Mouse (Mus musculus) intestine, embryonic 15.5 days (tissue): Measurements from ENCODE around the gene Traf3. TPM values are rescaled to one million over a fixed set of nuclear protein-coding genes. Genes with fewer than 3 reads are reported as not detected.

ENCODE experiments used
- ATAC-seq: fragments of 200-750 bp; cut with Nextera tagmentation; 2 replicates; pipeline ENCODE4 v1.8.0; 2017; ENCODE audit warnings: moderate TSS enrichment, moderate library complexity
- H3K27ac ChIP-seq: fragments of 300-500 bp; sonication (generic); 2 replicates; pipeline ENCODE4 v1.5.1; 2015; ENCODE audit warnings: mild to moderate bottlenecking, inconsistent platforms
- H3K27me3 ChIP-seq: fragments of 300-500 bp; sonication (generic); replicated peaks from 2 replicates; pipeline ENCODE4 v1.6.1; 2015; ENCODE audit warnings: inconsistent platforms
- H3K36me3 ChIP-seq: fragments of 300-500 bp; sonication (generic); 2 replicates; pipeline ENCODE4 v1.6.1; 2015; ENCODE audit warnings: inconsistent platforms
- H3K4me1 ChIP-seq: fragments of 300-500 bp; sonication (generic); replicated peaks from 2 replicates; pipeline ENCODE4 v1.6.1; 2015; ENCODE audit warnings: inconsistent platforms
- H3K4me2 ChIP-seq: fragments of 300-500 bp; sonication (generic); replicated peaks from 2 replicates; pipeline ENCODE4 v1.6.1; 2015; ENCODE audit warnings: mild to moderate bottlenecking, inconsistent platforms
- H3K4me3 ChIP-seq: fragments of 300-500 bp; sonication (generic); replicated peaks from 2 replicates; pipeline ENCODE4 v1.5.1; 2015; ENCODE audit warnings: inconsistent platforms
- H3K9ac ChIP-seq: fragments of 300-500 bp; sonication (generic); 2 replicates; pipeline ENCODE4 v1.6.1; 2015; ENCODE audit warnings: inconsistent platforms
- H3K9me3 ChIP-seq: fragments of 300-500 bp; sonication (generic); 2 replicates; pipeline ENCODE4 v1.6.1; 2016; ENCODE audit warnings: inconsistent platforms
- whole genome bisulfite sequencing: fragments of 180-500 bp; shearing (Covaris S2); methylation state at CpG from one replicate; pipeline ENCODE4 v1.1.7; 2015; 5-methylcytosine and 5-hydroxymethylcytosine counted together
- polyA plus RNA-seq: library from polyadenylated mRNA; unstranded; fragments of >200 nt; fragmentation: Nextera tagmentation; extraction: Ambion mirVana; gene quantifications from 2 replicates; pipeline ENCODE4 v1.2.1, GENCODE M21; 2015

Gene Traf3
- polyA plus RNA-seq, 1 experiment from 2014 or later = 7.8 TPM

DNA sequence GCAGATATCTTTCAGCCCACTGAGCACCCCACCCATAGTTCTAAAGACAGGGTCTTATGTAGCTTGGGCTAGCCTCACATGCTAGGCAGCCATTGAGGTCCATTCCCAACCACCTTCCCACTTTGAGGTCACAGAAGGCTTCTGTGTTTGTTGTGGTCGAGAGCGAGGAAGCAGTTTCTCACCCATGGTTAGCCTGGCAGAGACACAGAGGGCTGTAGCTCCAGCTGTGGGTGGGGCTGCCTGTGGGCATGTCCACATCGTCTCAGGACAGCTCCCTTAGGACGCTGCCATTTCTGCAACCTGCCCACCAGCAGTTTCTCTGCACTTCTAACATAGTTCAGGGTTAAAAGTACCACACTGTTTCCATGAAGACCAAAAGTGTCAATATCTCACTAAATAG, 61.2 kb downstream of the Traf3 start:
- ATAC-seq = no peak
- Histone ChIP-seq H3K36me3 (peaks cover 1% of the 10 kb centered on the region; the same call in 1 of the 2 replicates), H3K4me3 (no peak overlapping the region), H3K27ac (no peak overlapping the region), H3K4me2 (no peak overlapping the region), H3K27me3 (no peaks in the 10 kb centered on the region), H3K4me1 (no peaks in the 10 kb centered on the region), H3K9me3 (no peaks in the 10 kb centered on the region), H3K9ac (no peak overlapping the region)
- 81% methylated on average over 4 of the region's 4 CpGs for WGBS

DNA sequence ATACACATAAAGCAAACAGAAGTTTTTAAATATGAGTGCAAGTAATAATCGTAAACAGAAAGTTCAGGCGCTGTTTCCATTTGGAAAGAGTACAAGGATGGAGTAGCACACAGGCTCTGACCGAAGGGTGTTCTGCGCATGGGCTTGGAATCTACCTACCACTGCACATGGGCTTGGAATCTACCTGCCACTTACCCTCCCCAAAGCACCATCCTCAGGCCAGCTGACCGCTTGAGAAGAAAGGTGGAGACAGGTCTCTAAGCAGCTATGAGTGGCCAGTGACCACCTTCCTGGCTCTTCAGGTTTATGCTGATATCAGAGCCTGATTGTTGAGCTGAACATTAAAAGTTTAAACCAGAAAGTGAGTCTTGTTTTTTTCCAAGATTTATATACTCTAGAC, 62.3 kb downstream of the Traf3 start:
- ATAC-seq = no peak

DNA sequence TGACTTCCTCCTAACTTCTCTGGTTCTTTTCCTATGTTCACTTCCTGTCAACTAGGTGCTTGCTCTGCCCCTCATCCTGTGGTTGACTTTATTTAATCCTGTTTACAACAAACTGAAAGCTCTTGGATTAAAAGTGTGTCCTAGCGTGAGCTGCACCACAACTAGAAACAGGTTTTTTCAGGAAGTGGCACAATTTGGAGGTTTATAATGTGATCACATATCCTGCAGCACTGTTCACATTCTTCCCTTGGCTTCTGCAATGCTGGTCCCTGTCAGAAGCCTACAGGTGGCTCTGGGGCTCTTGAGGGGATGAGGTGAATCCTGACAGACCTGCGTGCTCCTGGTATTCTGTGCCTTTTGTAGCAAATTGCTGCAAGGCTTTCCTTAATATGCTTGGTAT, 64.6 kb downstream of the Traf3 start:
- Histone ChIP-seq H3K9me3 (no peaks in the 10 kb centered on the region), H3K4me2 (no peak overlapping the region), H3K27me3 (no peaks in the 10 kb centered on the region), H3K4me3 (no peak overlapping the region), H3K36me3 (no peaks in the 10 kb centered on the region), H3K27ac (no peak overlapping the region), H3K9ac (no peak overlapping the region), H3K4me1 (no peaks in the 10 kb centered on the region)
- ATAC-seq = no peak
- WGBS = 85% methylated on average over 2 of the region's 2 CpGs

More for the DNA sequence above, 62.3 kb downstream of the Traf3 start:
- WGBS = 92% methylated on average over 5 of the region's 5 CpGs
- no peaks in the 10 kb centered on the region for H3K4me1 ChIP-seq
- no peaks in the 10 kb centered on the region for H3K36me3 ChIP-seq
- no peak overlapping the region for H3K4me2 ChIP-seq
- no peak overlapping the region for H3K27ac ChIP-seq
- H3K4me3 ChIP-seq = no peak overlapping the region
- no peaks in the 10 kb centered on the region for H3K27me3 ChIP-seq
- no peak overlapping the region for H3K9ac ChIP-seq
- H3K9me3 ChIP-seq = no peaks in the 10 kb centered on the region

DNA sequence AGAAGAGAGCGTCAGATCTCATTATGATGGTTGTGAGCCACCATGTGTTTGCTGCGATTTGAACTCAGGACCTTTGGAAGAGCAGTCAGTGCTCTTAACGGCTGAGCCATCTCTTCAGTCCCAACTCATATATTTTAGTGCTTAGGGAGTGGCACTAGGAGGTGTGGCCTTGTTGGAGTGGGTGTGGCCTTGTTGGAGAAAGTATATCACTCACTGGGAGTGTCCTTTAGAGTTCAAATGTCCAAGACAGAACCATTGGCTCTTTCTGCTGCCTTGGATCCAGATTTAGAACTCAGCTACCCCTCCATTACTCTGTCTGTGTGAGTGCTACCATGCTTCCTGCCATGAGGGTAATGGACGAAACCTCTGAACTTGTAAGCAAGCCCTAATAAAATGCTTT, 67.6 kb downstream of the Traf3 start:
- Histone ChIP-seq H3K4me2 (no peak overlapping the region), H3K9me3 (no peaks in the 10 kb centered on the region), H3K9ac (no peak overlapping the region), H3K36me3 (no peaks in the 10 kb centered on the region), H3K4me3 (no peak overlapping the region), H3K27me3 (no peaks in the 10 kb centered on the region), H3K27ac (no peak overlapping the region), H3K4me1 (no peaks in the 10 kb centered on the region)
- WGBS = 80% methylated on average over 4 of the region's 4 CpGs
- ATAC-seq = peak; percentile 81

DNA sequence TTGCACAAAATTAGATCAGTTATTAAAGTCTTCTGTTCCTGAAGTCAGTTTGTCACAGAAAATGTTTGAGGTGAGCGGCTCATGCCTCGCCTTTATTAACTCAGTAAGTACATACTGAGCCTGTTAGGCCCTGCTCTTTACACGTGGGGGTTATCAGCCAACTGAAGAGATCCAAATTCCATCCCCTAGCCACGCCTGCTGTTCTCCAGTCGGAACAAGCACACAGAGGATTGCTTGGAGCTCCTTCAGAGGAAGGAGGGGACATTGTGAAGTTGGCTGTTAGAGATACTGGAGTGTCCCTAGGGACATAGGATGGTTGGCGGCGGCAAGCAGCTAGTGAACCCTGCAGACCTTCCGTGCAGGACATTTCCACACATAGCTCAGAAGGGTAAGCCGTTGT, 68.2 kb downstream of the Traf3 start:
- Histone ChIP-seq H3K4me1 (no peaks in the 10 kb centered on the region), H3K27me3 (no peaks in the 10 kb centered on the region), H3K4me2 (no peak overlapping the region), H3K4me3 (no peak overlapping the region), H3K27ac (no peak overlapping the region), H3K36me3 (no peaks in the 10 kb centered on the region), H3K9me3 (no peaks in the 10 kb centered on the region), H3K9ac (no peak overlapping the region)
- 68% methylated on average over 9 of the region's 9 CpGs for WGBS
- ATAC-seq = peak; percentile 76

DNA sequence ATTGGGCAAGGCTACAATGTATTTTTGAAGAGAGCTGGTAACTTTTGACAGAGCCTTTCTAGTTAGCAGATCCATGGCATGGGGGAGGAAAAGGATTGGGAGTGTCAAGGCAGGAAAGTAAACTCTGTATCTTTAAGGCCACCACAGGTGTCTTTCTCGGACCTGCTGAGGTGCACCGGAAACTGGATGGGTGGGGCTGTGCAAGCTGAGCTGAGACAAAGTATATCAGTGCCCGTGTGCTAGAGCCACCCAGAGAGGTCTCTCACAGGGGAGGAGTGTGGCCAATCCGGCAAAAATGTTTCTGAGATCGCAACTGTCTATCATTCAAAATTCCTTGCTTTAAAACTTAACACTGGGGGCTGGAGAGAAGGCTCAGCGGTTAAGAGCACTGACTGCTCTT, 69.5 kb downstream of the Traf3 start:
- Histone ChIP-seq H3K27me3 (no peaks in the 10 kb centered on the region), H3K9ac (no peak overlapping the region), H3K4me2 (no peak overlapping the region), H3K4me3 (no peak overlapping the region), H3K9me3 (no peaks in the 10 kb centered on the region), H3K36me3 (no peaks in the 10 kb centered on the region), H3K27ac (no peak overlapping the region), H3K4me1 (no peaks in the 10 kb centered on the region)
- WGBS = 78% methylated on average over 6 of the region's 6 CpGs
- ATAC-seq = no peak

DNA sequence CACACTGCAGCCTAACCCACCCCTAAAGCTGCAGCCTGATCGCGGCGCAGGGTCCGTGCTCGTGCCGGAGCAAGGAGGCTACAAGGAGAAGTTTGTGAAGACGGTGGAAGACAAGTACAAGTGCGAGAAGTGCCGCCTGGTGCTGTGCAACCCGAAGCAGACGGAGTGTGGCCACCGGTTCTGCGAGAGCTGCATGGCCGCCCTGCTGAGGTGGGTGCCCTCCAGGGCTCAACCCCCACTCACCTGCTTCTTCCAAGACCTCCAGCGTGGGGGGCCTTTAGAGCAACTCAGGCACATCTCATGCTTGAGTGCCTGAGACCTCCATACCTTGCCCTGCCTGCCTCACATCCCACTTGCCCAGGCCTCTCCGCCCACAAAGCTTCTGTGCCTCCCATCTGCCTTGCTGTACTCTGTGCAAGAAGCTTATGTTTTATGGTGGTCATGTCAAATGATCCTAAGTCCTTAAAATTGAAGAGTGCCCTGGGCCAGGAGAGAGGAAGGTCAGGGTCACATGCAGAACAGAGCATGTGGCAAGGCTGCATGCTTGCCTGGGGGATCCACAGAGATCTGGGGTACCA, 71.5 kb downstream of the Traf3 start:
- Histone ChIP-seq H3K9me3 (no peaks in the 10 kb centered on the region), H3K27me3 (no peaks in the 10 kb centered on the region), H3K9ac (no peak overlapping the region), H3K4me2 (no peak overlapping the region), H3K36me3 (no peaks in the 10 kb centered on the region), H3K4me1 (no peaks in the 10 kb centered on the region), H3K27ac (no peak overlapping the region), H3K4me3 (no peak overlapping the region)
- ATAC-seq = no peak
- WGBS = 96% methylated on average over 16 of the region's 16 CpGs

DNA sequence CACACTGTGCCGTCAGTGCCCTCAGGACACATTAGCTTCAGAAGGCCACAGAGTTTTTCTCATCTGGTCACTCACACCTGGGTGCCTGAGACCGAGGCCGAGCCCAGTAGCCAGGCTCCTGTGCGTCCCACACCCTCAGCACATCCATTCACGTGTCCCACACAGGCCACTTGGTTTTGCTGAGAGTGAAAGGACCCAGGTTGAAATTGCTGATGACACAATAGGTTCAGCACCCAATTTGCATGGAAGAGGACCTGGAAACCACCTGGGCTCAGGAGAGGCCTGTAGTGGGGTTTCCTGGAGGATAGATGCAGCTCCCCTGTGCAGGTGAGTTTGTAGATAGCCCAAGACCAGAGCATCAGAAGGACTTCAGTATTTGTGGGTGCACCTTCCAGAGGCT, 72.2 kb downstream of the Traf3 start:
- H3K4me1 ChIP-seq = no peaks in the 10 kb centered on the region
- no peak for ATAC-seq
- no peak overlapping the region for H3K27ac ChIP-seq
- 89% methylated on average over 5 of the region's 5 CpGs for WGBS
- no peaks in the 10 kb centered on the region for H3K27me3 ChIP-seq
- no peak overlapping the region for H3K4me2 ChIP-seq
- H3K9ac ChIP-seq = no peak overlapping the region
- no peaks in the 10 kb centered on the region for H3K36me3 ChIP-seq
- H3K9me3 ChIP-seq = no peaks in the 10 kb centered on the region
- no peak overlapping the region for H3K4me3 ChIP-seq

DNA sequence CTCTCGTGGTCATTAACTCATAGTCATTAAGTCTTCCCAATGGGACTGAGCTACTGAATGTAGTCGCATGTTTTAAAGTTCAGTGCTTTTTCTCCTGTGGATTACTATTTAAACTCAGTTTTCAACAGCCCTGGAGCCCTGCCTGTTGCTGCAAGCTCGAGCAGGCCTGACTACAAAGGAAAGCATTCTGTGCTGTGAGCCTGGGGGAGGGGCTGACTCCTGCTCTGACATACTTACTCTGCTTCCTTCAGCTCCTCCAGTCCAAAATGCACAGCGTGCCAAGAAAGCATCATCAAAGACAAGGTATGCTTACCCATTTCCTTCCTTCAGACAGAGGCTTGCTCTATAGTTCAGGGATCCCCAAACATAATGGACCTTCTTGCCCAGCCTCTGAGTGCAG, 72.6 kb downstream of the Traf3 start:
- 58% methylated on average over 4 of the region's 4 CpGs for WGBS
- Histone ChIP-seq H3K4me2 (no peak overlapping the region), H3K9me3 (no peaks in the 10 kb centered on the region), H3K4me3 (no peak overlapping the region), H3K27me3 (no peaks in the 10 kb centered on the region), H3K27ac (no peak overlapping the region), H3K9ac (no peak overlapping the region), H3K4me1 (no peaks in the 10 kb centered on the region), H3K36me3 (no peaks in the 10 kb centered on the region)
- no peak for ATAC-seq

DNA sequence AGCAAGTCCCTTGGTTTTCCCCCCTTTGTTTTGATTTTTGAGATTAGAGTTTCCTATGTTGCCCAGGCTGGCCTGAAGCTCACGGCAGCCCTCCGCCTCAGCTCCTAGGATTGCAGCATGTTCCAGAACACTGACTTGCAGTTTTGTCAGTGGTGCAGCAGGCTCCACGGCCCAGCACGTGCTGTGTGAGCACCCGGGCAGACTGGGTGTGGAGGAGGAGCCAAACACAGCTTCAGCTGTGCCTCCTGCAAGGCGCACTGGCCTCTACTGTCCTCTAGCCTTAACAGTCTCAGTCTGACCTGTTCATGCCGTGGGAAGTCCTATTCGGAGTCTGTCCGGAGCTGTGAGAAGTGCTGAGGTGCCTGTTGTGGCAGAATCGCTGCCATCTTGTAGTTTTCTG, 73.8 kb downstream of the Traf3 start:
- Histone ChIP-seq H3K4me1 (no peaks in the 10 kb centered on the region), H3K4me3 (no peak overlapping the region), H3K36me3 (no peaks in the 10 kb centered on the region), H3K9ac (no peak overlapping the region), H3K27ac (no peak overlapping the region), H3K27me3 (no peaks in the 10 kb centered on the region), H3K9me3 (no peaks in the 10 kb centered on the region), H3K4me2 (no peak overlapping the region)
- no peak for ATAC-seq
- 88% methylated on average over 10 of the region's 10 CpGs for WGBS

DNA sequence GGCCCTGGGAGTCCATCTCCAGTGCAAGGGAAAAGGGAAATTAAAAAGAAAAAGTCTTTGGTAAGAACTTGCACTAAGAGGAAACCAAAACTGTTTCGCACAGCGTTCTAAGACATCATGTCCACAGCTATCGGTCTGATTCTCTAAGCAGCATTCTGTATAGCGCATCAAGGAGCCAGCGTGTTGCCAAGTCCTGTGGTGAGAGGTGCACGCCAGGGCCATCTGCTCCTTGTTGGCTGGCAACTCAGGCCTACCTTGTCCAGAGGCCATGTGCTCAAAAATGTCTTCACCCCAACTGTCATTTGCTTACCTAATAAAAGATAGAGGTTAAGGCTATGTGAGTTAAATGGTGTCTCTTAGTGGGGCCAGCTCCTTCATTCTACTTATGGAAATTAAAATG, 75.7 kb downstream of the Traf3 start:
- Histone ChIP-seq H3K4me2 (no peak overlapping the region), H3K27ac (no peak overlapping the region), H3K9me3 (no peaks in the 10 kb centered on the region), H3K27me3 (no peaks in the 10 kb centered on the region), H3K36me3 (no peaks in the 10 kb centered on the region), H3K9ac (no peak overlapping the region), H3K4me1 (no peaks in the 10 kb centered on the region), H3K4me3 (no peak overlapping the region)
- no peak for ATAC-seq
- WGBS = 97% methylated on average over 6 of the region's 6 CpGs

DNA sequence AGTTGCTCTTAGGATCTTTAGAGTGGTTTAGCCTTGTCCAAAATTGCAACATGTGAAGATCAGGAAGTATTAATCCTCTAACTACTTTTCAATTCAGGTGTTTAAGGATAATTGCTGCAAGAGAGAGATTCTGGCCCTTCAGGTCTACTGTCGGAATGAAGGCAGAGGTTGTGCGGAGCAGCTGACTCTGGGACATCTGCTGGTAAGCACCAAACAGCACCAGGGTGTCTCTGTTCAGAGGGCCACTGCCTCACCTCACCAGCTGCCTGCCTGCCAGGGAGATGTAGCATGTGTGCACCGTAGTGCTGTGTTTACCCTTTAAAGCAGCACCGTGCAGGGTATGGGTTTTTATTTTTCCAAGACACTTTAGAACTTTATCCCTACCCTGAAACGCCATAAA, 76.2 kb downstream of the Traf3 start:
- Histone ChIP-seq H3K27ac (no peak overlapping the region), H3K4me1 (no peaks in the 10 kb centered on the region), H3K4me3 (no peak overlapping the region), H3K9ac (no peak overlapping the region), H3K9me3 (no peaks in the 10 kb centered on the region), H3K36me3 (no peaks in the 10 kb centered on the region), H3K4me2 (no peak overlapping the region), H3K27me3 (no peaks in the 10 kb centered on the region)
- ATAC-seq = no peak
- 94% methylated on average over 5 of the region's 5 CpGs for WGBS

DNA sequence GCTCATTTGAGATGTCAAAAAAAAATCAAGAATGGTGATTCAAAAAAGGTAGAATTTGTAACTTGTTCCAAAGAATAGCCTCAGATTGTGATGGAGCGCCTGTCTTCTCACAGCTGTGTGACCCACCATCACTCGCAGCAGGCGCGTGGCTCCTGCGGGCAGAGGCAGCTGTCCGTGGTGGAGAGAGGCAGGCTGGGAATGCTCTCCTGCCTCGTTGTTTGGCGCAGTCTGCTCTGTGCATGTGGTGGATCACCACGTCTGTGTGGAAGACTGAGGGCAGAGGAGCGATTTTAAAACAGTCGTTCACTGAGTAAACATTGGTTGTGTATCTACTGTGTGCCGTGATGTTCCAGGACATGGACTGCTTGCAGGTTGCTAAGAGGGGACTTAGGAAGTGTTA, 77.6 kb downstream of the Traf3 start:
- H3K4me2 ChIP-seq = no peak overlapping the region
- no peak overlapping the region for H3K27ac ChIP-seq
- ATAC-seq = no peak
- no peaks in the 10 kb centered on the region for H3K27me3 ChIP-seq
- H3K9ac ChIP-seq = no peak overlapping the region
- H3K9me3 ChIP-seq = no peaks in the 10 kb centered on the region
- no peak overlapping the region for H3K4me3 ChIP-seq
- H3K36me3 ChIP-seq = 0 out of 2 replicates have a peak, but pooled peaks cover 3% of the 10 kb centered on the region
- no peaks in the 10 kb centered on the region for H3K4me1 ChIP-seq
- WGBS = 78% methylated on average over 12 of the region's 12 CpGs
